Mouse (Mus musculus) lung, postnatal 14 days (tissue): ENCODE measurements around the gene Lyzl4.

ENCODE experiments used
- DNase-seq: peaks from one replicate; pipeline ENCODE4 v3.0.0; 2021

Gene Lyzl4

GRCm38 (mm10) chr9:121644855-121645254, 3.0 kb upstream of the Lyzl4 start:
- DNase-seq: no peak

- DNase-seq: peak; percentile 80
Observed at GRCm38 (mm10) chr9:121642401-121643181, 695 bp upstream of the Lyzl4 start, which contains the start of gene Vipr1. TSS of gene Vipr1 (plus strand) at chr9:121642716.

- DNase-seq: peak; percentile 19
Observed at GRCm38 (mm10) chr9:121641235-121641915, 521 bp downstream of the Lyzl4 start.

- DNase-seq: no peak
Observed at GRCm38 (mm10) chr9:121639790-121640189, 2.1 kb downstream of the Lyzl4 start.

GRCm38 (mm10) chr9:121635835-121636576, 5.9 kb downstream of the Lyzl4 start:
- DNase-seq: no peak

- DNase-seq: no peak
Observed at GRCm38 (mm10) chr9:121633306-121633705, 8.6 kb downstream of the Lyzl4 start.

- no peak for DNase-seq
Observed at GRCm38 (mm10) chr9:121632891-121633290, 9.0 kb downstream of the Lyzl4 start.

GRCm38 (mm10) chr9:121631946-121632345, 9.9 kb downstream of the Lyzl4 start:
- no peak for DNase-seq

- no peak for DNase-seq
Observed at GRCm38 (mm10) chr9:121630627-121631026, 11.3 kb downstream of the Lyzl4 start.

- DNase-seq: no peak
Observed at GRCm38 (mm10) chr9:121624920-121625319, 17.0 kb downstream of the Lyzl4 start.

- DNase-seq: no peak
Observed at GRCm38 (mm10) chr9:121623235-121623634, 18.7 kb downstream of the Lyzl4 start.

GRCm38 (mm10) chr9:121619441-121619840, 22.5 kb downstream of the Lyzl4 start:
- no peak for DNase-seq

- no peak for DNase-seq
Observed at GRCm38 (mm10) chr9:121616471-121616870, 25.4 kb downstream of the Lyzl4 start.

GRCm38 (mm10) chr9:121614241-121614757, 27.6 kb downstream of the Lyzl4 start:
- DNase-seq: no peak

GRCm38 (mm10) chr9:121613192-121613591, 28.7 kb downstream of the Lyzl4 start:
- DNase-seq: no peak

GRCm38 (mm10) chr9:121609381-121609780, 32.5 kb downstream of the Lyzl4 start:
- DNase-seq: no peak

- no peak for DNase-seq
Observed at GRCm38 (mm10) chr9:121606498-121607096, 35.3 kb downstream of the Lyzl4 start.

GRCm38 (mm10) chr9:121605414-121606278, 36.2 kb downstream of the Lyzl4 start:
- peak; percentile 83 for DNase-seq

- DNase-seq: no peak
Observed at GRCm38 (mm10) chr9:121602381-121602780, 39.5 kb downstream of the Lyzl4 start.

- DNase-seq: peak; percentile 12
Observed at GRCm38 (mm10) chr9:121600861-121601427, 41.0 kb downstream of the Lyzl4 start.

GRCm38 (mm10) chr9:121600201-121600860, 41.6 kb downstream of the Lyzl4 start:
- DNase-seq: no peak
